Mouse (Mus musculus): Measurements from ENCODE around the gene Casz1.

DNA sequence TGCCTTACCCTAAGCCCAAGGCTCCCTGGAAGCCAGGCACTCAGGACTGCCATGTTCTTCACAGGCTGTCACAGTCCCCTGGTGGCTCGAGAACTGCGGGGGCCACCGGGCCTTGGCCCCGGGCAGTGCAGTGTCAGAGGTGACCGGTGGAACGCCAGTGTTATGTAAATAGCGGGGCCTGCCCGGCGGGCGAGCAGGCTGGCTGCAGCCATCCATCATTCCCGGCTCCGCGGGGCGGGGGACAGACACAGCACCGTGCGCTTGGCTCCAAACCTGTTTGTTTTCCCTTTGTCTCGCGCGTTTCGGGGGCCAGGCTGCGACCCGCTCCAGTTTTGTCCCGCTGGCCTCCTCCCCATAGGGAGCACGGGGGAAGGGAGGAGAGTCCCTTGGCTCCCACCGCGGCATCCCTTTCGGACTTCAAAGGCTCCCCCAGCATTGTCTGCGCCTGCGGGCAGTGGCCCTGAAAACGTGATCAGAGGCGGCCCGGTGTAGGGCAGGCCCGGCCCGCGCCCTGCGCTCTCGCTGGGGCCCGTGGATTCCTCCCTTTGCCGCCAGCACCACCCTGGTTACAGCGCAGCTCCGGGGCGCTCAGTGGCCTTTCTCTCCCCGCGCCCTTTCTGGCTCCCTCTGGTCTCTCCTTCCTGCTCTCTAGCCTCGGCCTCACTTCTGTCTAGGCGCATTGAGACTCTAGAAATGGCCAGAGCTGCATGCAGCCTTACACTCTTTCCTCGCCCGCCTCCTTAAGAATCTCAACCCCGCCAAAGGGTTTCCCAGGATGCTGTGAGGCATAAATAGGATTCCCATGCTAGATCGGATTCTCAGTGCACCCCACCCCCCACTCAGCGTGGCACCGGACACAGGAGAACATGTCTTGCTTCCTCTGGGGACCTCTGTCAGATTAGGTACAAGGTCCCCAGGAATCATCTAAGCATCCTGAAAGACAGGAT is 86.9 kb downstream of the Casz1 start:
- TF ChIP-seq CTCF (IDR thresholded peaks at IDR 0.05; ENCODE audit: low read depth) (no peak), EP300 (IDR thresholded peaks at IDR 0.05; ENCODE audit: low read depth) (no peak)

Data from liver, embryonic 14.5 days (tissue).